Mouse (Mus musculus) cerebellum, adult 11 months (tissue): ENCODE results near the gene Nin.
A peak's percentile ranks its signal among the peaks of the same experiment; 100 is the strongest.

Source experiments
- DNase-seq: peaks from one replicate; pipeline ENCODE4 v3.0.0; 2022

Nin gene

DNA sequence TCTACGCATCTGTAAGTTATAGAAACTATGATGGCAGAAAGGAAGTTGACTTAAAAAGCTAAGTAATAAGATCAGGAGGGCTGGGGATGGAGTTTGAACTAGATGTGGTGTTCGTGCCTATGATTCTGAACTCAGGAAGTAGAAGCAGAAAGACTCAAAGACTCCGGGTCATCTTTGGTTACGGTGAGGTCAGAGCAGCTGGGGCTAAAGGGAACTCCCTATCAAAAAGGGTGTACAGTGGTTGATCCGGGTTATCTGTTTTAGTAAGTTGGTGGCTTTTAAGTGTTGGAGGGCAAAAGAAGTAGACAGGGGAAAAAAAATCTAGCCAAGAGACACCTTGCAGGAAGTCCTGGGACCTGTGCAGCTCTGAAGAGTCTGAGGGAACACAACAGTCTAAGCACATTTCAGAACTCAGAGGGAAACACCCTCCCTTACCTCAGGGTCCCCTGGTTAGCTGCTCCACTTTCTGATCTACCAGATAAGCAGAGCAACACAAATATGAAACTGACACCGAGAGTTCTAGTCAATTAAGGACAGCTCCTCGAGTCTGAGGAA is 35.0 kb downstream of the Nin start:
- DNase-seq = no peak

DNA sequence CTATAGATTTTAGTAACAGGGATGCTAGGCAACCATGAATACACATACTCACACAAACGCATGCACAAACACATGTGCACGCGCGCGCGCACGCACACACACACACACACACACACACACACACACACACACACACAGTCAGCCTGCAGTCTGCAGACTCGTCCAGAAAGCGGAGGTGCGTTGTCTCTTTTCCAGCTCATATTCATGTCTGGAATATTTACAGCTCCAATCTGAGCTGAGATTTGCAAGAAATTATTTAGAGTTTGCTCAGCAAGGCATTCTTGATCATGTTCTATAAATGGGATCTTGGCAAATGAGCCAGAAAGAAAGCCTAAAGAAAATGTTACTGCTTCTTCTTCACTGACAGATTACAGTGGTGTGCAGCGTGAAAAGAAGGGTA is 37.0 kb downstream of the Nin start:
- DNase-seq = no peak

DNA sequence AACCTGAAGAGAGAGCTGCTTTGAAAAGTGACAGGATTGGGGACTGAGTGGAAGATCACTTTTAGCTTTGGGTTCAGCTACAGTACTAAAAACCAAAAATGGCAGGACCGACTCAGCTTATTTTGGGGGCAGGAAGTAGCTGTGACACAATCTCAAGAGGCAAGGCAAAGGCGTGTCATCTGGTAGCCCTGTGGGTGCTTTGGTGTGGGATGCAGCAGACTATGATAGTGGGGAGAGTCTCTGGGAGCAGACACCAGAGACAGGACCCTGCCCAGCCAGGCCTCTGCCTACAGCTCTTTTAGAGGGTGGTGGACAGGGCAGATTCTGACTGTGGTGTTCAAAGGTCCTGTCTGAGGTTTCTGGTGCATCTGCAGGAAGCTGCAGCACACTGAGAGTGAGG is 38.5 kb downstream of the Nin start:
- DNase-seq = no peak

DNA sequence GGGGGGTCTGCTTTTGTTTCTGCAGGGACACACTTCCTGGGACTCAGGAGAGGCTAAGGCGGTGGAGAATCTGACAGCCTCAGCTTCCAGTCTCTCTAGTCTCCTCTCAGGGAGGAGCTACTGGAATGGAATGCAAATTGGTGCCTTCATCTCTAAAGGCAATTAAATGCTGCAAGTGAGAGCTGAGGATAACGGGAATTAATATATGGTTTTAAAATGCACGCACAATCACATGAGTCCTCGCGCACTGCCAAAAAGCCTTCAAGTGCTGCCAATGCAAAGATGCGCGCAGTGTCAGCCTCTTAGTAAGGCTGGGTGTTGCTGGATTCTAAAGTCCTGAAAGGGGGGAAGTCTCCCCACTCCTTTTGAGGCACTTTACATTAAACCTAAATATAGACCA is 42.6 kb downstream of the Nin start:
- DNase-seq = no peak

DNA sequence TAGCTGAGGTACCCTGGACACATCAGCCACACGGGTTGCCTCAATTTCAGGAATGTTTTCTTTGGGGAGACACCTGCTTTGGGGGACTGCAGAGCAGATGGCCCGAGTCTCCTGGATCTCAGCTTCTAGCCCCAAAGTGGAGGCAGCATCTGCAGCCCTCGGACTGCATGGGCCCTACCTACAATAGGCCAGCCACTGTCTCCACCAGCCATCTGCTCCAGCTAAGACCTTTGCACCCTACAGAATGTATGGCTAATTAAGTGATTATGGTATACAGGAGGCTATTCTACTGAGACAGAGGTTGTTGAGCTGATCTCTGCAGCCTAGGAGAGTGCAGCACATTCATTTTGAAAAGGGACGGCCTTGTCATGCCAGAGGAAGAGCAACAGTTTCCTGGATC is 43.2 kb downstream of the Nin start:
- no peak for DNase-seq

DNA sequence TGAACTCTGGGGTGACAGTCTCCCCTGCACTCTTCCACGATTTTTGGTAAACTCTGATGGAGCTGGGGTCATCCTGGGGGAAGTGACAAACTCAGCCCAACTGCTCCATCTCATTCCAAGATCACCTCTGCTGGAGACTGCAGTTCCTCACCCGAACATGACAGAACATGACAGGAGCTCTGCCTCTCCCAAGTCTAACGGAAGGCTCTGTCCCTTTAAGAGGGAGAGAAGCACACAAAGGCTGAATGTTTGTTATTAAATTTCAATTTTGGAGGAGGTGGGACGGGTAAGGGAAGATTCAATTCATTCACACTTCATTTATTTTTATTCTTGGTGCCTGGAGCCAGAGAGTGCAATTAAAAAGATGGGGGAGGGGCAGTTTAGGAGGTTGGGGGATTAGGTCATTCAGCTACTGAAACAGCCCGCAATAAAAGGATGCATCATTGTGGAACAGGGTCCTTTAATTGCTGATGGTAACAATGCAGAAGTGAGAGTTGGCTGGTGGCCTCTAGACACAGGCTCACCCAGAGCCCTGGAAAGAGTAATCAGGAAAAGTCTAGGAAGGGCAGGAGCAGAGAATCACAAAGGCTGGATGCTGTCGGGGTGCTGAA is 44.8 kb downstream of the Nin start:
- DNase-seq = no peak

DNA sequence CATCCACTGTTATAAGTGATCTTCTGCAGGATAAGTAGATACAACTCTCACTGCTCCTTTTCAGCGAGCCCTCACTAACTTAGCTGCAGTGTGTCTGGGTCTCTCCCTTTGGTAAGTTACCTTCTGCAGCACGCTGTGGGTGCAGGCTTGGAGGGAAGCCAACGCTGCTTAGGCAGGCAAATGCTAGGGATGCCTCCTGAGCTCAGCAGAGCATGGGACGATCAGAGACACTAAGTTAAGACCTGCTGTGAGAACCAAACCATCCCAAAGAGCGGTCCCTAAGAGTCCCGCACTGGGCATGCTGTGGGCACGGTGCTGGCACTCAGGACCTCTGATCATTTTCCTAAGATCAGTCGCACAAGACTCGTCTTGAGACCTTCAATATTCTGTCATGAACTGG is 45.7 kb downstream of the Nin start:
- no peak for DNase-seq

DNA sequence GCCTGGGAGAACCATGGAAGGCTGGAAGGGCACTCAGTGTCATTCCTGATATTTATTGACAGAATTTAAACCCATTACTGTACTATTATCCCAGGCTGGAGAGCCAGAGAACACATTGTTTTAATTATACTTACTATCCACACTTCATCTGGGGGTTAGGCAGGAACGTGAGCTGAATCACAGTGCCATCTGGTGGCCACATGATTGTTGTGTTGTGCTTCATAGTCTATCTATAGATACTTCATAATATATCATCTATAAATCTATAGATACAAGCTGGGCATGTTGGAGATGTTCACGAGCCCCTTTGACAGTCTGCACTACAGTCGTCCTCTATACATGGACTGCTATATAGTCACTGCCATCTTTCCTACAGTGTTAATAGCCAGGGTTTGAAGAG is 51.4 kb downstream of the Nin start:
- peak; percentile 29 for DNase-seq

DNA sequence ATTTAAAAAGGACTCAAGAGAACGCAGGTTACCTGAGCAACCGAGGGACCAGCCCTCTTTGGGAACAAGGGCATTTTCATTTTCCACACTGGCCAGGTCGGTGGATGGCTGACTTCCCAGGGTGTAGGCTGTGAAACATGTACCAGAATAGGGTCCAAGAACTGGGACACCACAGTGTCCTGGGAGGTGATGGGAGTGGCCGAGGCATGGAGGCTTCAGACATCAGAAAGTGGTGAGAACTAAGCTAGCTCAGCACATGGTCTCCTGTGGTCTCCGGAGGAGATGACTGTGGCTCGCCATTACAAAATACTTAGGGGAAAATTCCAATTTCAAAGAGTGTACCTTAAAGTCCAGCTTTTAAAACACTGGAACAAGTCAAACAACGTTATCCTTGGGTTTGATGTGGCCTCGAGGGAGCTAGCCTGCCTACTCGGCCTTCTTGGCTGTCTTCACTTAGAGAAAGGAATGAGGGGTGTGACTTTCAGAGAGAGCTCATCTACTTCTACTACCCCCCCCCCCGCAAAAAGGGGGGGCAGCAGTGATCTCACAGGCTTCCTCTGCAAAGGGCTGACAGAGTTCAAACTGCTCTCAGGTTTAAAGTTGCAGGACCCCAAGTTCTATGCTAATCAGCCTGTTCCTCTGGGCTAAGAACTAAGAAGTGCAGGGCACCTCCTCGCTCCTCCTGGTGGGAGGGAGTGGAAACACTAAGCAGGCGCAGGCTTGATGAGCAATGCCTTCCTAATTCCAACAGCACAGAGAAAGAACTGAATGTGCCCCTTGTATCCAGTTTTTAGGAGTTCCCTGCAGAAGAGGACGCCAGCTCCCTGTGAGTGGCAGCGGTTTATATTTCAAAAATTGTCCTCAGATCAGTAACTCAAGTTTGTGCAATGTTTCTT is 54.3 kb downstream of the Nin start:
- no peak for DNase-seq

DNA sequence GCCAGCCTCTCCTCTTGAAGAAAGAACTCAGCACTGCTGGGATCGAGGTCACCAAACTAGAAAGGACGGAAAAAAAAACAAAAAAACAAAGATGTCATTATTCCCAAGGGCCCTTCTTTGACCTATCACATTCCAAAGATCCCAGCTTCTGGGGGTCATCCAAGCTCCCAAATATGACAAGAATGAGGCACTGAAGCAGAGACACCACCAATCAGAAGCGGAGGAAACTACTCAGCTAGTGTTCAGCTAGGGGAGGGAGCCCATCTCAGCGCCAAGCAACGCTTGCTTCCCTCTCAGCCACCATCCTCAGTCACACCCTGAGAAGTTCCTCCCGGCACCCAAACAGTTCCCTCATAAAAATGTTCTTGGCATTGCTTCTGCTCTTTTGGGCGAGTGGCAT is 62.8 kb downstream of the Nin start:
- DNase-seq = no peak

DNA sequence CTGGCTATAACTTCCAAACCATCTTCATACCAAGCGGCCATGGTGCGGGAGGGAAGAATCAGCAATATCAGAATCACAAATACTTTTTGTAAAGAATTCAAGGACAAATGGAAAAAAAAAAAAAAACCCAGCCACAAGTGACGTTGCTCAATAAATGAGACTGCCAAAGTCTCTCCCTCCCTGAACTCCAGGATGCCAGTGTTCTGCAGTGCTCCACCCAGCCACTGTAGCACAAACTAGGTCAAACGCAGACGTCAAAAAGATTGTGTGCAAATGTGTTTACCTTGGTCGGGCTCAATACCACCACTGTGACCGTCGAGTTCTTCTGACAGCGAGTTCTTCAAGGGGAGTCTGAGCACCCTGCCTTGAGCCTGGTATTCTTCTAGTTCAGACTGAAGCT is 64.8 kb downstream of the Nin start:
- no peak for DNase-seq

DNA sequence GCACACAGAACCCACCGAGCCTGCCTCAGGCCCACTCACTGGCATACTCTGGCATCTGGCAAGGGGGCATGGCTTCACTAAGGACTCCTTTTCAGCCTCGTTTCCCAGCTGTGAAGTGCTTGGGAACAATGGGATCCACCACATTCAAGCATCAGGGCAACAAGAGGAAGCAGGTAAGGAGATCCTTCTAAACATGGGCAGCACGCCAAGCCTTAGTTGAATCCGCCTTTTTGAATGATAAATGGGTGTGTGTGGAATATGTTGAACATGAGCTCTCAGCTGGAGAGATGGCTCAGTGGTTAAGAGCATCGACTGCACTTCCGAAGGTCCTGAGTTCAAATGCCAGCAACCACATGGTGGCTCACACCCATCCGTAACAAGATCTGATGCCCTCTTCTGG is 66.2 kb downstream of the Nin start:
- DNase-seq = no peak

DNA sequence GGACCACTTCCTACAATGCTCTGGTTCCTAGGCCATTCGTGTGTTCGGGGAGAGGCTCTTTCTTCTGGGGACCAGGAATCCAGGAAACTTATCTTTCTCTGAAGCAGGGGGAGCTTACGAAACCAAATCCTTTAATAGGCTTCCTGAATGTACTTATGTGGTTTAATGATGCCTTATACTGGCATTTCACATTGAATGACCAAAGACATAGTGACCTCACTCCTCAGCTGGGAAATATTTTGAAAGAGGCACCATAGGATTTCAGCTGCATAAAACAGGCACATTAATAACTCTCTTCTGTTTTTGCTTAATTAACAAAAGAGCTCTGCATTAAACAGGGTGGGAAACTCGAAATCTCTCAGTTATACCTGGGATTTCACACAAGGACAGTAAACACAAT is 69.2 kb downstream of the Nin start:
- DNase-seq = no peak

DNA sequence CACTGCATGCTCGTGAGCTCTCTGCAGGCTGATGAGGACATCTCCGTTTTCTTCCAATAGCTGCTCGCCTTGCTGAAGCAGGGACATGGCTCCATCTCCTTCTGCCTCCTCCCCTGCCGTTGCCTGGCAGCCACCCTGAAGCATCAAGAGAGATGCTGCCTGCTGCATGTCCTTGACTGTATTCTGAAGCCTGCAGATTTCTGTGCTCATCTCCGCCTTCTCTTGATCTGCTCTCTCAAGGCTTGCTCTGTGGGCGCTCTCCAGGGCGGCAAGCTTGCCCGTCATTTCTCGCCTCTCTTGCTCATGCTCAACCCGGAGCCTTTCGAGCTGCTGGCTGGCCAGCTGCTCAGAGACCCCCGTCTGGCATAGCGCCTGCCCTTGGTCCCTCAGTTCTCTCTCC is 70.1 kb downstream of the Nin start:
- no peak for DNase-seq

DNA sequence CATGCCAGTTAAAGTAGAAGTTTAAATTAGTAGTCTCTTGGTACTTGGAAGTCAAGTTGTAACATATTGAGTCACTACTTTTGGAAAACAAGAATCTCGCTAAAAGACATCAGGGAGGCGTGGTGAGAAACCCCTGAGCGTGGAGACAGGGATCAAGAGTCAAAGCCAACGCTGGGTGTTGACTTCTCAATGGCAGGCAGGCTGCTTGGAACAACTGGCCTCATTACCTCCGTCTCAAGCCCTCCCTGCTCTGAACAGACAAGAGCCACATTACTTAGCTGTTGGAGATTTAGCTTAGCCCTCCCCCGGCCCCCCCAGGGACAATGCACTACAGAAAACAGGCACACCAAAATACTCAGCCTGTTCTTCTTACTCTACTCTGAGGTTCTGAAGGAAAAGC is 72.5 kb downstream of the Nin start:
- no peak for DNase-seq

DNA sequence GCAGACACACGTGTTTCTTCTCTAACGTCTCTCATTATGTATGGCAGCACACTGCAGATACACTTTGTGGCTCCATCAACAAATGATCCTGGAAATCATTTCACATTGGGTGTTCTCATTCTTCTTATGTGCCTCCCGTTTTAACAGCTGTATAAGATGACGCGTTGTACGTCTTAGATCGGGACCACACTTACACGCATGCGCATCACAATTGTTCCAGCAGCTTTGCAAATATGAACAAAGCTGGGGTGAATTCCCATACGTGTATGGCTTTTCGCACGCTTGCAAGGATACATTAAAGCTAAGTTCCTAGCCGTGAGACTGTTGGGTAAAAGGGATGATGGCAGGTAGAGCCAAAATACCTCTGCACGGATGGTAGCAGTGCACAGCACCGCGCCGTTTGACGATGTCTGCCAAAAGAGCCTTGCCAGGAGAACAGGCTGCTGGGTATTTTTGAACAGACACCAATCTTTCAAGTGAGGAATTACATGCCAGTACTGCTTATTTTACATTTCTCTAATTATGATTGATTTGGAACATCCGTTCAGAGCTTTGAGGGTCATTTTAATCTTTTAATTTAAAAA is 76.7 kb downstream of the Nin start:
- DNase-seq = peak; percentile 26

DNA sequence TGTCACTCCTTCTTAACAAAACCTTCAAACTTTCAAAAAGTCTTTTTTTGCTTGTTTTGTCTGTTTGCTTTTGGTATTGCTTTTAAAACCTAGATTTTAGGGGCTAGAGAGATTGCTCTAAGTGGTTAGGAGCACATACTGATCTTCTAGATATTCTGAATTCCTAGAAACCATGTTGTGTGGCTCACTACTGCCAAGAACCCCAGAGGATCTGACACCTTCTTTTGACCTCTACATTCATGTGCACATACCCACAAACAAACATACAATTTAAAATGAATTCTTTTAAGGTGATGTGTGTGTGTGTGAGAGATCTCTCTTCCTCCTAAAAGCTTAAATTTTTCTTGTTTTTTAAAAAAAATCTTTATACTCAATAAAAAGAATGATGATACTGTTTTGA is 87.3 kb downstream of the Nin start:
- no peak for DNase-seq

DNA sequence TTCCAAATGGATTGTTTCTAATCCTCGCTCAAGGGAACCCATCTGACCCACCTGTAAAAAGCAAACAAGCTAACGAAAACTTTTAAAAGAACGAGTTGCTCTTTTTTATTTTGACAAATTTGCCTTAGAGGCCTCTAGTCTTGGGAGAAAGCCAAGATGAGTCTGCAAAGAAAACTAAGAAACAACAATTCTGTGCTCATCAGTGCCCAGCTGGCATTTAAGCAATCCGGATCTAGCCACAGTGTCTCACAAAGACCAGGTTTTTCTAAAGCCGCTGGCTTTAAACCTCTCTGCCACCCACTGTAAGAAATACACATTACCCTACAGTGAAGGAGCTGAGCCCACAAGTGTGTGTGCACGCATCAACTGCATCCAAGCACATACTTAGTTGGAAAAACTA is 88.1 kb downstream of the Nin start:
- DNase-seq = no peak

DNA sequence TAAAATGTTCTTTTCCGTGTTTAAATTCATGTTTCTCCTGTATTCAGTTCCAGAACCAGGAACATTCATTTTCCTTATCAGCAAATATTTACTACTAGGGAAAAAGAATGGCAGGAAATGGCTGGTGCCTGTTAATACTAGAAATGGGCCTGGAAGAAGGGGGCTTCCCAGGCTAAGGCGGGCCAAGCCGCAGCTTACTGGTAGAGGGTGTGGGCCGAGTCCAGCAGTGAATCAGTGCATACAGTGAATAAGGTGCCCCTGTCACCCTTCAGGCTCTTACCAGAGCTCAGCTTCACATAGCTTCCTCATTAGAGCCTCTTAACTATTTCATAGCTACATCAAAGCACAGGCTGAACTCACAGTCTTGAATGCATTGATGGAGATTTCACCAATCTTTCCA is 89.9 kb downstream of the Nin start:
- DNase-seq = no peak

DNA sequence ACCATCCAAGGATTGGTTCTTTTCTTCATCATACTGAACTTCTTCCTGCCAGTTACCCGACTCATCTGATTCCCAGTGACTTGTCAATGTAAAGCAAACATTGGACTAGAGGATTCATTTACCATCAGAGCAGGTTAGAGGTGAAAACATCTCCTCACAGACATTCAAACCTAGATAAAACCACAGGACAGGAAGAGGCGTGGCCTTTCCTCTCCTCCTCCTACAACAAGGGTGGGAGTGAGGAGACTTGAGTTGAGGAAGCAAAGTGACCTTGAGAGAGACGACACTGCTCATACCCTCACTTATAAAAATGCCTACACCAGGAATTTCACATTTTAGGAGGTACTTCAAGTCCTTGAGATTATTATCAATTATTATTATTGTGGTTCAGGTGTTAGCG is 95.4 kb downstream of the Nin start:
- DNase-seq = no peak

DNA sequence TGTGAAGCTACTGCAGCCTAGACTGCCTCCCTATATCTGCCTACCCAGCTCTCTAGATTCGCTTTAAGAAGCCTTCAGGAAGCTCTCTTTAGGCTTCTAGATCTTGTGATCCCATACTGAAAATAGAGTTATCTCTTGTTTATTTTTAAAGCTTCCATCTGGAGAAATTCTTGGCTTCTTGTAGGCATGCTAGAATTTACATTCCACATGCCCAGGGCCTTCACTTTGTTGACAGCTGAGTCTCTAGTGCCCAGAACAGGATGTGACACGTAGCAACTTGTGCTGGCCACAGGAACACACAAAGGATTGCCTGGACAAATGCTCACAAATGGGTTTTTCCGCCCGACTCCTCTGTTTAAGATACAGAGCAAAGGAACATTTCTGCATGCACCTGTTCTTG is 97.6 kb downstream of the Nin start:
- no peak for DNase-seq

DNA sequence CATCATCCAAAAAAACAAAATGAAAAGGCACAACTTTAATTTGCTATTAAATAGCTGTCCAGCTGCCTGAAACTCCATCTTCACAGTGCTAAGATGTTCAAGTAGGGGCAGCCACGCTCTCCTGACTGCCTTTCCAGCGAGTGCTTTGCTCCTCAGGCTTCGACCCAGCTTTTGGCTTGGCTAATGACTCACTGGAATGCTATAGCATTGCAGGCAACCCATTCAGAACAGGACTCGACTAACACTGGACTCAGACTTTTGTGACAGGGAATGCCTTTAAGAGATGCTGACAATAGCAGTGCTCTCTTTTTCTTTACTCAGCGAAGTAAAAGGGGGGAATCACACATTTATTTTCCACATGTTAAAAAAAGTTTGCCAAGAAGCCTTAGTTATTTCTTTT is 101.8 kb downstream of the Nin start:
- DNase-seq = no peak

DNA sequence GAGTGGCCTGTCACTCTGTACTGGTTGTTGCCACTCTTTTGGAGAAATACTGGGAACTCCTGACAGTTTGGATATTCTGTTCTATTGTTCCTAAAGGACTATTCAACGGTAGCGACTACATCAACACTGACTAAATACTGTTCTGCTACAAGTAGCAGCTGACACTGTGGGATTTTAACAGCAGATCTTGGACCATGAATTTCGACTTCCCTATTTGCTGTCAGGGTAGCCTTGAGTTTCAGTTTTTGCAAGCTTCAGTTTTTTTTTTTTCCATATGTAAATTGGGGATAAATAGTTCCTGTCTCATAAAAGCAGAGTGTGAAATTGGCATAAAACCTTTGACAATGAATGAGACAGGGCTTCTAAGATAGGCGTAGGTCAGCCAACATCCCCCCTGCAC is 103.2 kb downstream of the Nin start:
- DNase-seq = no peak

DNA sequence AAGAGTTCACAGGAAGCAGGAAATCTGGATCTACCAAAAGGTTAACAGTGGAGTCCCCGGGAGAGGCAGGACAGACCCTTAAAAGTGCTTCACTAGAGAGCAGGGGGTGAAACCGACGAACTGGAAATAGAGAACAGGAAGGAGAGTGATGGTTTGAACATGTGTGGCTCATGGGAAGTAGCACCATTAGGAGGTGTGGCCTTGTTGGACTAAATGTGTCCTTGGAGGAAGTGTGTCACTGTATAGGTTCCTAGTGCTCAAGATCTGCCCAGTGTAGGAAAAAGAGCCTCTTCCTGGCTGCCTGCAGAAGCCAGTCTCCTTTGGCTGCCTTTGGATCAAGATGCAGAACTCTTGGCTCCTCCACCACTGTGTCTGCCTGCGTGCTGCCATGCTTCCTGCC is 108.4 kb downstream of the Nin start:
- no peak for DNase-seq
